Mouse (Mus musculus): Measurements from ENCODE around the gene H2al1e.

DNA sequence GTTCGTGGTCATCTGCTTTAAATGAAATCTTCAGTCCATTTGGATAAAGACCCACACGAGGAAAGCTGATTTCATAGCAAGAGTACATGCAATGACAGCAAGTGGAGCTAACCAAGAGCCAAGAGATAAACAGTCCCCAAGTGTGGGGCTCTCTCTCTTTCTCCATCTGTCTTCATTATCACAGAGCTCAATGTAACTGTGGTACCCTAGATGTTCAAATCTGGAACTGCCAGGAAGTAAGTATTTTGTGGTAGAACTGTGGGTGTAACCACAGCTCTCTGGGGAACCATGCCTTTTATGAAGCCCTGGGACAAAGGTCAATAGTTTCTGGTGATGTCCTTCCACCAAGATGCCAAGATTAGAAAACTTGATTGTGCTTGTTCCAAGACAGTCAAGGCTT is 31.0 kb upstream of the H2al1e start:
- no peak for TF ChIP-seq ZC3H11A (IDR thresholded peaks at IDR 0.05; ENCODE audit: borderline replicate concordance, low read depth, low read length)
- no peak for TF ChIP-seq HCFC1 (IDR thresholded peaks at IDR 0.05; ENCODE audit: borderline replicate concordance, insufficient read depth, low read length)
- no peak for TF ChIP-seq ZNF384 (IDR thresholded peaks at IDR 0.05; ENCODE audit: low read depth, low read length)
- no peak for TF ChIP-seq MAFK (IDR thresholded peaks at IDR 0.05; ENCODE audit: insufficient read depth, low read depth, low read length)
- no peak for TF ChIP-seq CHD2 (IDR thresholded peaks at IDR 0.05; ENCODE audit: low read depth, low read length)

Measured in ES-E14 (cell line).